Mouse (Mus musculus) 3134 (cell line): ENCODE measurements around the gene Rpl7a.

ENCODE experiments used
- DNase-seq: peaks from one replicate; pipeline ENCODE4 v3.0.0-alpha.2; 2011; ENCODE audit warnings: low spot score; ENCODE audit not compliant: insufficient read length; ENCODE audit errors: extremely low read depth

Rpl7a gene

DNA sequence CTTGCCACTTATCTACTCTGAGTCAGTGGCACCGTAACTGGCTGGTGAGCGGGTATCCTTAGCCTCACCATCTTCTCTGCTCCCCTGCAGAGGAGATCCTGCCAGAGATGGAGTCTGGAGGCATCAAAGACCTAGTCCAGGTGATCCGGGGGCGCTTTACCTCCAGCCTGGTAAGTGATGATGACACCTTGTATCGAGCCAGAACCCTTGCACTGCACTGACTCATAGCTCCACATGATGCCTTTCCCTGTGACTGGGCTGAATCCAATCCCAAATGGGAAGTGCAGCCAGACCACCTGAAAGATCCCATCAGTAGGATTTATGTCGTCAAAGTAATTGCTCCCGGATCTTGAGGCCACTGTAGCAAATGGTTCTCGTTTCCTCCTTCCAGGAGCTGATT is 42.3 kb downstream of the Rpl7a start:
- DNase-seq = no peak

GRCm38 (mm10) chr2:26954735-26955395 is 44.3 kb downstream of the Rpl7a start:
- DNase-seq = no peak

DNA sequence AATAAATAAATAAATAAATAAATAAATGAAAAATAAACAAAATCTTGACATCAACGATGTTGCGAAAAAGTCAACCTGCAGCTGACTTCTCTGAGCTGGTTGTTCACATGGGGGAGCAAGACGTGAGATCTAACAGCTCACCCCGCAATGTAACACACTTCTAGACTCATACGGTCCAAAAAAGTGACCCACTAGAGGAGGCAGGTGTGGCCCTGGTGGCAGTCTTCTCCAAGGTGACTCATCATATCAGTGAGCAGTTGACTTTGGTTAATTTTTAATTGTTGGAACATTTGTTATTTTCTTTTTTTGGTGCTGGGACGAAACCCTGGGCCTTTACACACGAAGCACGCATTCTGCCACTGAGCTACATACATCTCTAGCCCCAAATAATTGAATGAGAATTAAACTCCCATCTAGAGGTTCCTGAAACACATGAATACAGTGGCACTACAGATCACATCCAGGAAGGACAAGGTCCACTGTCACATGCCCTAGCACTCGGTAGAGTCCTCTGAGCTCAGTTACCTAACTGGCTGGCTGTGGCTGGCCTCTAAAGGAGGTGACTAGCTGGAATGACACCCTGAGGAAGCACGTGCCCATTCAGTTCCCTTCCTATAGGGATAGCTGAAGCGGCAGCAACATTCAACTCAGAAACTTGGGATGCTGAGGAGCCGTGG is 46.4 kb downstream of the Rpl7a start:
- DNase-seq = no peak

- no peak for DNase-seq
These were observed 46.9 kb downstream of the Rpl7a start for GRCm38 (mm10) chr2:26957488-26957859.

- no peak for DNase-seq
These were observed 50.2 kb downstream of the Rpl7a start for GRCm38 (mm10) chr2:26960756-26961155.
